ENCODE assay signal across 14 mouse cellular contexts in genomic region chr13:44960542-44961291, GRCm38 (mm10). TPM values are rescaled to one million over a fixed set of nuclear protein-coding genes. Genes with fewer than 3 reads are reported as not detected.
DNase-seq lines count a peak whose midpoint lies in the region; ATAC-seq lines count a peak whose summit lies in the region.
"Had no signal": no experiment of that assay in that cellular context is flagged by ENCODE, and none has a peak within 500 bp of the region (broad histone marks: within the 10 kb centered on the region; RNA-seq: fewer than 3 reads in every experiment).

No protein-coding gene starts in this region.

- peaks cover 18% of the 10 kb centered on the region for H3K36me3 ChIP-seq in heart, embryonic 10.5 days
- H3K36me3 ChIP-seq in midbrain, embryonic 13.5 days = peaks cover 5% of the 10 kb centered on the region; the same call in 1 of the 2 replicates
- H3K36me3 ChIP-seq in midbrain, embryonic 11.5 days (ENCODE audit: control insufficient read depth, insufficient read depth, low read length) = peaks cover 2% of the 10 kb centered on the region; the same call in 1 of the 2 replicates
- H3K36me3 ChIP-seq in forebrain, embryonic 15.5 days = no peaks in the 10 kb centered on the region
- no peaks in the 10 kb centered on the region for H3K36me3 ChIP-seq in midbrain, embryonic 15.5 days (replicated peaks)
- H3K36me3 ChIP-seq: midbrain, embryonic 12.5 days had no signal

- no peak overlapping the region for H3K27ac ChIP-seq in heart, embryonic 10.5 days
- H3K27ac ChIP-seq in midbrain, embryonic 13.5 days = no peak overlapping the region
- no peak overlapping the region for H3K27ac ChIP-seq in midbrain, embryonic 11.5 days (ENCODE audit: low read depth, low read length)
- H3K27ac ChIP-seq in forebrain, embryonic 15.5 days (replicated peaks) = 0 out of 2 replicates have a peak overlapping the region, but pooled peaks have one; percentile 15
- no peak overlapping the region for H3K27ac ChIP-seq in midbrain, embryonic 15.5 days
- H3K27ac ChIP-seq: heart, embryonic 13.5 days; liver, embryonic 13.5 days; midbrain, embryonic 12.5 days had no signal

- peak; percentile 60 for DNase-seq in heart, embryonic 10.5 days (ENCODE audit: low spot score)
- DNase-seq in heart, postnatal 4 days = no peak
- DNase-seq in midbrain, embryonic 11.5 days (ENCODE audit: low spot score, missing footprints) = no peak
- no peak for DNase-seq in adrenal gland, postnatal 4 days (ENCODE audit: low spot score in 2 of 2)
- DNase-seq: liver, embryonic 13.5 days; lung, postnatal 14 days; right cerebral cortex, postnatal 4 days; thymus, postnatal 25 days had no signal

- H3K4me2 ChIP-seq in midbrain, embryonic 13.5 days (replicated peaks) = no peak overlapping the region
- H3K4me2 ChIP-seq in midbrain, embryonic 11.5 days = no peak overlapping the region
- no peak overlapping the region for H3K4me2 ChIP-seq in forebrain, embryonic 15.5 days (replicated peaks)
- H3K4me2 ChIP-seq in midbrain, embryonic 15.5 days = no peak overlapping the region
- H3K4me2 ChIP-seq: heart, embryonic 13.5 days; liver, embryonic 13.5 days; midbrain, embryonic 12.5 days had no signal

- peaks cover 3% of the 10 kb centered on the region; the same call in 1 of the 2 replicates for H3K4me1 ChIP-seq in heart, embryonic 10.5 days
- H3K4me1 ChIP-seq in midbrain, embryonic 13.5 days (replicated peaks) = peaks cover 6% of the 10 kb centered on the region; the same call in 1 of the 2 replicates
- no peaks in the 10 kb centered on the region for H3K4me1 ChIP-seq in midbrain, embryonic 11.5 days (ENCODE audit: control insufficient read depth, insufficient read depth, low read length)
- peaks cover 14% of the 10 kb centered on the region for H3K4me1 ChIP-seq in forebrain, embryonic 15.5 days
- H3K4me1 ChIP-seq in midbrain, embryonic 15.5 days = peaks cover 7% of the 10 kb centered on the region; the same call in 1 of the 2 replicates
- H3K4me1 ChIP-seq: liver, embryonic 13.5 days had no signal

- H3K4me3 ChIP-seq in heart, embryonic 10.5 days = no peak overlapping the region
- no peak overlapping the region for H3K4me3 ChIP-seq in midbrain, embryonic 13.5 days (replicated peaks)
- H3K4me3 ChIP-seq in midbrain, embryonic 11.5 days (ENCODE audit: low read depth, low read length) = no peak overlapping the region
- no peak overlapping the region for H3K4me3 ChIP-seq in forebrain, embryonic 15.5 days
- H3K4me3 ChIP-seq in midbrain, embryonic 15.5 days = no peak overlapping the region
- H3K4me3 ChIP-seq: heart, embryonic 13.5 days; liver, embryonic 13.5 days; midbrain, embryonic 12.5 days had no signal

- 80% methylated on average over 5 of the region's 5 CpGs for WGBS in heart, embryonic 10.5 days
- WGBS in midbrain, embryonic 13.5 days = 86% methylated on average over 5 of the region's 5 CpGs
- 84% methylated on average over 5 of the region's 5 CpGs for WGBS in midbrain, embryonic 11.5 days
- 45% methylated on average over 5 of the region's 5 CpGs for WGBS in forebrain, embryonic 15.5 days
- 77% methylated on average over 5 of the region's 5 CpGs for WGBS in midbrain, embryonic 15.5 days

- H3K9ac ChIP-seq in midbrain, embryonic 13.5 days (replicated peaks) = no peak overlapping the region
- no peak overlapping the region for H3K9ac ChIP-seq in midbrain, embryonic 11.5 days (ENCODE audit: low read length)
- H3K9ac ChIP-seq in forebrain, embryonic 15.5 days (replicated peaks) = no peak overlapping the region
- no peak overlapping the region for H3K9ac ChIP-seq in midbrain, embryonic 15.5 days
- H3K9ac ChIP-seq: heart, embryonic 13.5 days; liver, embryonic 13.5 days; midbrain, embryonic 12.5 days had no signal

- H3K9me3 ChIP-seq in heart, embryonic 10.5 days = no peaks in the 10 kb centered on the region
- H3K9me3 ChIP-seq in midbrain, embryonic 13.5 days = no peaks in the 10 kb centered on the region
- no peaks in the 10 kb centered on the region for H3K9me3 ChIP-seq in midbrain, embryonic 11.5 days (ENCODE audit: control insufficient read depth, low read length)
- H3K9me3 ChIP-seq in forebrain, embryonic 15.5 days = no peaks in the 10 kb centered on the region
- H3K9me3 ChIP-seq in midbrain, embryonic 15.5 days = no peaks in the 10 kb centered on the region
- H3K9me3 ChIP-seq: heart, embryonic 13.5 days; liver, embryonic 13.5 days; midbrain, embryonic 12.5 days had no signal

- H3K27me3 ChIP-seq in heart, embryonic 10.5 days (ENCODE audit: insufficient read depth, poor library complexity, severe bottlenecking) = no peaks in the 10 kb centered on the region
- H3K27me3 ChIP-seq in midbrain, embryonic 13.5 days = no peaks in the 10 kb centered on the region
- H3K27me3 ChIP-seq in midbrain, embryonic 11.5 days (ENCODE audit: control insufficient read depth, insufficient read depth, low read length) = no peaks in the 10 kb centered on the region
- no peaks in the 10 kb centered on the region for H3K27me3 ChIP-seq in forebrain, embryonic 15.5 days
- H3K27me3 ChIP-seq in midbrain, embryonic 15.5 days (replicated peaks) = no peaks in the 10 kb centered on the region
- H3K27me3 ChIP-seq: heart, embryonic 13.5 days; liver, embryonic 13.5 days; midbrain, embryonic 12.5 days had no signal

- ATAC-seq in midbrain, embryonic 13.5 days = peak; percentile 58; the same call in 1 of the 2 replicates
- ATAC-seq in midbrain, embryonic 11.5 days (ENCODE audit: low FRiP score) = no peak
- ATAC-seq in forebrain, embryonic 15.5 days (replicated peaks) = peak; percentile 89
- ATAC-seq in midbrain, embryonic 15.5 days (replicated peaks) = 0 out of 2 replicates have a peak, but pooled peaks have one; percentile 20
- ATAC-seq: CD4-positive, CD25-positive, alpha-beta regulatory T cell, adult 4 months had no signal

RNA-seq across cellular contexts. Expression of gene Dtnbp1, which starts 41.2 kb away (rescaled TPM):
- 75.0 and 80.9 TPM in 2 replicates for polyA plus RNA-seq in heart, embryonic 10.5 days (2016; fragmentation: Nextera tagmentation; extraction: Ambion mirVana)
- 10 to 100 TPM; 74.4 to 76.0 TPM for total RNA-seq in heart, postnatal 4 days (2021)
- 106 and 109 TPM in 2 replicates for polyA plus RNA-seq in midbrain, embryonic 13.5 days (2015; fragmentation: Nextera tagmentation; extraction: Ambion mirVana)
- polyA plus RNA-seq in midbrain, embryonic 11.5 days (2014; fragmentation: Nextera tagmentation; extraction: Ambion mirVana) = 68.9 and 69.5 TPM in 2 replicates
- 107 and 113 TPM in 2 replicates for polyA plus RNA-seq in forebrain, embryonic 15.5 days (2015; fragmentation: Nextera tagmentation; extraction: Ambion mirVana)
- polyA plus RNA-seq in midbrain, embryonic 15.5 days (2015; fragmentation: Nextera tagmentation; extraction: Ambion mirVana) = 141 and 146 TPM in 2 replicates
- 10 to 100 TPM; 50.3 to 53.3 TPM for total RNA-seq in adrenal gland, postnatal 4 days (2021)
